Mouse (Mus musculus): ENCODE data around the gene Cmc2. TPM values are rescaled to one million over a fixed set of nuclear protein-coding genes. Genes with fewer than 3 reads are reported as not detected.

Gene Cmc2
- 50.8 and 56.7 TPM in 2 replicates for polyA plus RNA-seq (2015; fragmentation: Nextera tagmentation; extraction: Ambion mirVana)

- peak within 1 kb of the TSS; percentile 85 for H3K9ac ChIP-seq
- ATAC-seq (ENCODE audit: insufficient read depth): peak; percentile 94
- no peaks in the 10 kb centered on the region for H3K27me3 ChIP-seq
- peaks cover 37% of the 10 kb centered on the region for H3K4me1 ChIP-seq (replicated peaks)
- H3K27ac ChIP-seq (replicated peaks): peak within 1 kb of the TSS; percentile 89
- peak within 1 kb of the TSS; percentile 89 for H3K4me3 ChIP-seq (replicated peaks)
- H3K4me2 ChIP-seq: peak within 1 kb of the TSS; percentile 80
- H3K36me3 ChIP-seq (replicated peaks): peaks cover 31% of the 10 kb centered on the region
- WGBS (ENCODE audit: insufficient replicate concordance): under 1% methylated on average over 57 of the region's 57 CpGs
- no peaks in the 10 kb centered on the region for H3K9me3 ChIP-seq (replicated peaks)
Observed at GRCm38 (mm10) chr8:116921337-116922059, at the start of gene Cmc2, which contains the start of gene Cenpn. Cmc2 (minus strand) TSS chr8:116921455. Cenpn (plus strand) TSS chr8:116921730.

DNA sequence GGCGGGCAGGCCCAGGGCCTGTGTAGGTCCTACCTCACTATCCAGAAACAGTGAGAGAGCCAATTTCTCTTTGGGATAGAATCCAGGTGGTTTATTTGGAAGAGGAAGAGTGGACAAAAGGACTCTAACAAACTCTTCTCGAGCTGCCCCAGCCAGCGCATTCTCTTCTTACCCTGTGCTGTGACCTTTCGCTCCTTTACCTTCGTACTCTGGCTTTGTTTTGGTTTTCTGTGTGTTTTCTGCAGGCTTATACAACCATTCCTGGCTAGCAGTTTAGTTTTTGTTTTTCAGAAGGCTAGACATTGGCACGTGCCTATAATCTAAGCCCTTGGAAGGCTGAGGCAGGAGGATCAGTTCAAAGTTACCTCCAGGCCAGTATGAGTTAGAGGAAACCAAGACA lies 48.3 kb upstream of the Cmc2 start:
- Histone ChIP-seq H3K4me1 (replicated peaks) (no peaks in the 10 kb centered on the region), H3K9ac (no peak overlapping the region), H3K4me2 (no peak overlapping the region), H3K36me3 (replicated peaks) (no peaks in the 10 kb centered on the region), H3K9me3 (replicated peaks) (no peaks in the 10 kb centered on the region), H3K4me3 (replicated peaks) (no peak overlapping the region), H3K27ac (replicated peaks) (no peak overlapping the region), H3K27me3 (peaks cover 7% of the 10 kb centered on the region)
- ATAC-seq (ENCODE audit: insufficient read depth): no peak
- 62% methylated on average over 6 of the region's 6 CpGs for WGBS (ENCODE audit: insufficient replicate concordance)

DNA sequence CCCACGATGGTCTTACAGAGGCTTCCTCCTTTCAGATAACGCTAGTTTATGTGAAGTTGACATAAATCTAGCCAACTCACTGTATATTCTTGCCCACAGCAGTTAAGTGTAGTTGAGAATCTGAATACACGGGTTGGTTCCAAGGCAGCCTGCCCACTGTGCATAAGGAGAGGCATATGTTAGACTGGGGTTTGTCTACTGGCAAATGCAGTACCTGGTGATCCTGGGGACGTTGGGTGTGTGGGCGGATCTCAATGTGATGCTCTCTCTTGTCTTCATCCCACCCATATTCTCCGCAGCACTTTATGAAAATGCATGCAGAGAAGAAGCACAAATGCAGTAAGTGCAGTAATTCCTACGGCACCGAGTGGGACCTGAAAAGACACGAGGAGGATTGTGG lies 33.2 kb upstream of the Cmc2 start:
- Histone ChIP-seq H3K27me3 (no peaks in the 10 kb centered on the region), H3K4me3 (replicated peaks) (no peak overlapping the region), H3K27ac (replicated peaks) (no peak overlapping the region), H3K4me1 (replicated peaks) (peaks cover 3% of the 10 kb centered on the region), H3K36me3 (replicated peaks) (peaks cover 50% of the 10 kb centered on the region), H3K9ac (no peak overlapping the region), H3K9me3 (replicated peaks) (no peaks in the 10 kb centered on the region), H3K4me2 (no peak overlapping the region)
- WGBS (ENCODE audit: insufficient replicate concordance): 73% methylated on average over 9 of the region's 9 CpGs
- ATAC-seq (ENCODE audit: insufficient read depth): no peak

GRCm38 (mm10) chr8:116952428-116952827 lies 31.2 kb upstream of the Cmc2 start:
- H3K9ac ChIP-seq: no peak overlapping the region
- no peaks in the 10 kb centered on the region for H3K27me3 ChIP-seq
- peaks cover 11% of the 10 kb centered on the region for H3K4me1 ChIP-seq (replicated peaks)
- peaks cover 41% of the 10 kb centered on the region for H3K36me3 ChIP-seq (replicated peaks)
- 61% methylated on average over 8 of the region's 8 CpGs for WGBS (ENCODE audit: insufficient replicate concordance)
- no peak overlapping the region for H3K4me2 ChIP-seq
- ATAC-seq (ENCODE audit: insufficient read depth): no peak
- H3K4me3 ChIP-seq (replicated peaks): no peak overlapping the region
- H3K9me3 ChIP-seq (replicated peaks): no peaks in the 10 kb centered on the region
- H3K27ac ChIP-seq (replicated peaks): no peak overlapping the region

- no peak overlapping the region for H3K9ac ChIP-seq
- peaks cover 35% of the 10 kb centered on the region for H3K36me3 ChIP-seq (replicated peaks)
- peaks cover 14% of the 10 kb centered on the region for H3K4me1 ChIP-seq (replicated peaks)
- no peak overlapping the region for H3K4me2 ChIP-seq
- 72% methylated on average over 2 of the region's 2 CpGs for WGBS (ENCODE audit: insufficient replicate concordance)
- no peaks in the 10 kb centered on the region for H3K27me3 ChIP-seq
- no peak overlapping the region for H3K4me3 ChIP-seq (replicated peaks)
- H3K9me3 ChIP-seq (replicated peaks): no peaks in the 10 kb centered on the region
- H3K27ac ChIP-seq (replicated peaks): no peak overlapping the region
- no peak for ATAC-seq (ENCODE audit: insufficient read depth)
Observed at GRCm38 (mm10) chr8:116951778-116952177, 30.5 kb upstream of the Cmc2 start.

GRCm38 (mm10) chr8:116951369-116951768 lies 30.1 kb upstream of the Cmc2 start:
- Histone ChIP-seq H3K4me3 (replicated peaks) (no peak overlapping the region), H3K27me3 (no peaks in the 10 kb centered on the region), H3K4me2 (no peak overlapping the region), H3K27ac (replicated peaks) (no peak overlapping the region), H3K4me1 (replicated peaks) (peaks cover 18% of the 10 kb centered on the region), H3K36me3 (replicated peaks) (peaks cover 30% of the 10 kb centered on the region), H3K9me3 (replicated peaks) (no peaks in the 10 kb centered on the region), H3K9ac (no peak overlapping the region)
- no peak for ATAC-seq (ENCODE audit: insufficient read depth)
- WGBS (ENCODE audit: insufficient replicate concordance): 58% methylated on average over 5 of the region's 5 CpGs

DNA sequence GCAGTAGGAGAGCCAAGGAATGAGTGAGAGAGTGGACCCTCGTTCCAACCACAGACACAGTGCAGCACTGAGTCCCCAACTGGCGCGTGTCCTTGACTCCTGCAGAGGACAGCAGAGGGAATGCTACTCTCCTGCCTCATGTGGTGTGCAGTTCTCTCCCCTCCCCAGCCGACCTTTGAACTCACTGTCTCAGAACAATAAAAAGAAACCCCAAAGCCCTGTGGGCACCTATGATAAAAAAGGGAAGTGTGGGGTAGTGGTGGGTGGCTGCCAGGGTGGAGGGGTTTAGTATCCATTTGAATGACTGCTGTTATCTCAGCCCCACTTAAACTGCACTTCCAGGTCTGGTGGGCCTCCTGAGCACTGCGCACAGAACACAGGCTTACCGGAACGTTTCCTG lies 26.3 kb upstream of the Cmc2 start:
- Histone ChIP-seq H3K4me3 (replicated peaks) (no peak overlapping the region), H3K36me3 (replicated peaks) (no peaks in the 10 kb centered on the region), H3K4me1 (replicated peaks) (peaks cover 52% of the 10 kb centered on the region), H3K4me2 (0 out of 2 replicates have a peak overlapping the region, but pooled peaks have one; percentile 16), H3K9me3 (replicated peaks) (no peaks in the 10 kb centered on the region), H3K9ac (no peak overlapping the region), H3K27ac (replicated peaks) (no peak overlapping the region), H3K27me3 (no peaks in the 10 kb centered on the region)
- 25% methylated on average over 7 of the region's 7 CpGs for WGBS (ENCODE audit: insufficient replicate concordance)
- ATAC-seq (ENCODE audit: insufficient read depth): no peak

GRCm38 (mm10) chr8:116946851-116947250 lies 25.6 kb upstream of the Cmc2 start:
- Histone ChIP-seq H3K4me3 (replicated peaks) (peak overlapping the region; percentile 41), H3K27ac (replicated peaks) (peak overlapping the region; percentile 70), H3K27me3 (no peaks in the 10 kb centered on the region), H3K4me2 (peak overlapping the region; percentile 97), H3K9ac (peak overlapping the region; percentile 1), H3K9me3 (replicated peaks) (no peaks in the 10 kb centered on the region), H3K4me1 (replicated peaks) (peaks cover 56% of the 10 kb centered on the region), H3K36me3 (replicated peaks) (no peaks in the 10 kb centered on the region)
- WGBS (ENCODE audit: insufficient replicate concordance): 48% methylated on average over 6 of the region's 6 CpGs
- ATAC-seq (ENCODE audit: insufficient read depth): no peak

DNA sequence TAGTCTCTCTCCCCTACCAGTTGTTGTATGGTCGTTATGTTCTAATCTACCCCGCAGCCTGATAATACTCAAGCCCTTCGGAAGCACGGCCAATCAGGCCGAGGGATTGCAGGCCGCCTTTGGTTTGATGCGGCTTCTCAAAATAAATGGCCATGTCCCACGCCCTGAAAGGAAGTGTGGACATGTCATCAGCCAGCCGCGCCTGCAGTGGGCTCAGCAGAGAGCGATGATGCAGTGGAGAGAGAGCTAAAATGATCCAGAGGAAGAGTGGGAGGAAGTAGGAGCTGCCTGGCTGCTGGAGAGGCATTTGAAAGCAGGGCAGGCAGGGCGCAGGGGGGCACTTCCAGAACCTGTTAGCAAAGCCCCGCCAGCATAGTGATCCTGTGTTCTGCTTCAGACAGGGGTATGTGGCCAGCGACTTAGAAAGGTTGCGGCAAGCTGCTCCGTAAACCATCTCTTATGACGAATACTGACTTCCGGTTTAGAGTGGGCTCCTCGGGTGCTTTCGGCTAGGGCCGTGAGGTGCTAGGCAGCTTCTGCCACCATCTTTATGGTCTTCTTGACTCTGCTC lies 25.1 kb upstream of the Cmc2 start:
- Histone ChIP-seq H3K9me3 (replicated peaks) (no peaks in the 10 kb centered on the region), H3K27me3 (no peaks in the 10 kb centered on the region), H3K4me1 (replicated peaks) (peaks cover 55% of the 10 kb centered on the region), H3K9ac (peak overlapping the region; percentile 1), H3K27ac (replicated peaks) (peak overlapping the region; percentile 70), H3K4me2 (peak overlapping the region; percentile 97), H3K36me3 (replicated peaks) (no peaks in the 10 kb centered on the region), H3K4me3 (replicated peaks) (peak overlapping the region; percentile 41)
- WGBS (ENCODE audit: insufficient replicate concordance): 24% methylated on average over 21 of the region's 21 CpGs
- no peak for ATAC-seq (ENCODE audit: insufficient read depth)

GRCm38 (mm10) chr8:116945169-116945910 lies 24.1 kb upstream of the Cmc2 start:
- Histone ChIP-seq H3K27ac (replicated peaks) (peak overlapping the region; percentile 70), H3K4me2 (peak overlapping the region; percentile 97), H3K9me3 (replicated peaks) (no peaks in the 10 kb centered on the region), H3K4me1 (replicated peaks) (peaks cover 53% of the 10 kb centered on the region), H3K27me3 (no peaks in the 10 kb centered on the region), H3K9ac (no peak overlapping the region), H3K4me3 (replicated peaks) (peak overlapping the region; percentile 4; the same call in 1 of the 2 replicates), H3K36me3 (replicated peaks) (peaks cover 10% of the 10 kb centered on the region; the same call in 1 of the 2 replicates)
- 35% methylated on average over 9 of the region's 9 CpGs for WGBS (ENCODE audit: insufficient replicate concordance)
- peak; percentile 55 for ATAC-seq (ENCODE audit: insufficient read depth)

- peak overlapping the region; percentile 88 for H3K9ac ChIP-seq
- H3K4me3 ChIP-seq (replicated peaks): peak overlapping the region; percentile 97
- no peaks in the 10 kb centered on the region for H3K27me3 ChIP-seq
- H3K27ac ChIP-seq (replicated peaks): peak overlapping the region; percentile 70; the same call in 1 of the 2 replicates
- H3K9me3 ChIP-seq (replicated peaks): no peaks in the 10 kb centered on the region
- 9% methylated on average over 4 of the region's 4 CpGs for WGBS (ENCODE audit: insufficient replicate concordance)
- peaks cover 15% of the 10 kb centered on the region for H3K36me3 ChIP-seq (replicated peaks)
- H3K4me1 ChIP-seq (replicated peaks): peaks cover 53% of the 10 kb centered on the region
- H3K4me2 ChIP-seq: peak overlapping the region; percentile 97
- ATAC-seq (ENCODE audit: insufficient read depth): no peak
Observed at GRCm38 (mm10) chr8:116944385-116944696, 23.1 kb upstream of the Cmc2 start.

All from liver, embryonic 15.5 days (tissue).